Mouse (Mus musculus): Measurements from ENCODE around the gene Dcdc2c. TPM values are rescaled to one million over a fixed set of nuclear protein-coding genes. Genes with fewer than 3 reads are reported as not detected.

Gene Dcdc2c
- polyA plus RNA-seq, 1 experiment: not detected

GRCm38 (mm10) chr12:28460951-28461431 lies 91.2 kb downstream of the Dcdc2c start:
- TF ChIP-seq POLR2A (IDR thresholded peaks at IDR 0.05; ENCODE audit: borderline replicate concordance, low read depth, low read length) (no peak), CTCF (IDR thresholded peaks at IDR 0.05; ENCODE audit: low read depth, low read length) (no peak)
- no peak overlapping the region for H3K27ac ChIP-seq (ENCODE audit: insufficient read depth, low read depth, low read length)
- H3K4me3 ChIP-seq (ENCODE audit: insufficient read depth, low read length): no peak overlapping the region
- H3K4me1 ChIP-seq (ENCODE audit: control insufficient read depth, insufficient read depth, low read length): no peaks in the 10 kb centered on the region

- no peak overlapping the region for H3K4me3 ChIP-seq (ENCODE audit: insufficient read depth, low read length)
Observed at GRCm38 (mm10) chr12:28460523-28460922, 91.7 kb downstream of the Dcdc2c start.

GRCm38 (mm10) chr12:28458786-28459185 lies 93.4 kb downstream of the Dcdc2c start:
- no peak for TF ChIP-seq CTCF (IDR thresholded peaks at IDR 0.05; ENCODE audit: low read depth, low read length)
- TF ChIP-seq POLR2A (IDR thresholded peaks at IDR 0.05; ENCODE audit: borderline replicate concordance, low read depth, low read length): no peak
- no peaks in the 10 kb centered on the region for H3K4me1 ChIP-seq (ENCODE audit: control insufficient read depth, insufficient read depth, low read length)
- no peak overlapping the region for H3K27ac ChIP-seq (ENCODE audit: insufficient read depth, low read depth, low read length)
- H3K4me3 ChIP-seq (ENCODE audit: insufficient read depth, low read length): no peak overlapping the region

More at GRCm38 (mm10) chr12:28460523-28460922, 91.7 kb downstream of the Dcdc2c start:
- no peak overlapping the region for H3K27ac ChIP-seq (ENCODE audit: insufficient read depth, low read depth, low read length)
- no peak for TF ChIP-seq CTCF (IDR thresholded peaks at IDR 0.05; ENCODE audit: low read depth, low read length)
- TF ChIP-seq POLR2A (IDR thresholded peaks at IDR 0.05; ENCODE audit: borderline replicate concordance, low read depth, low read length): no peak
- no peaks in the 10 kb centered on the region for H3K4me1 ChIP-seq (ENCODE audit: control insufficient read depth, insufficient read depth, low read length)

- no peak for TF ChIP-seq POLR2A (IDR thresholded peaks at IDR 0.05; ENCODE audit: borderline replicate concordance, low read depth, low read length)
- no peak for TF ChIP-seq CTCF (IDR thresholded peaks at IDR 0.05; ENCODE audit: low read depth, low read length)
- H3K27ac ChIP-seq (ENCODE audit: insufficient read depth, low read depth, low read length): no peak overlapping the region
- no peaks in the 10 kb centered on the region for H3K4me1 ChIP-seq (ENCODE audit: control insufficient read depth, insufficient read depth, low read length)
- H3K4me3 ChIP-seq (ENCODE audit: insufficient read depth, low read length): no peak overlapping the region
Observed at GRCm38 (mm10) chr12:28436536-28436935, 115.7 kb downstream of the Dcdc2c start.

GRCm38 (mm10) chr12:28432729-28433067 lies 119.5 kb downstream of the Dcdc2c start:
- Histone ChIP-seq H3K4me3 (ENCODE audit: insufficient read depth, low read length) (no peak overlapping the region), H3K4me1 (ENCODE audit: control insufficient read depth, insufficient read depth, low read length) (no peaks in the 10 kb centered on the region)
- TF ChIP-seq POLR2A (IDR thresholded peaks at IDR 0.05; ENCODE audit: borderline replicate concordance, low read depth, low read length) (no peak), CTCF (IDR thresholded peaks at IDR 0.05; ENCODE audit: low read depth, low read length) (no peak)

GRCm38 (mm10) chr12:28431832-28432728 lies 120.1 kb downstream of the Dcdc2c start:
- Histone ChIP-seq H3K4me1 (ENCODE audit: control insufficient read depth, insufficient read depth, low read length) (no peaks in the 10 kb centered on the region), H3K27ac (ENCODE audit: insufficient read depth, low read depth, low read length) (no peak overlapping the region), H3K4me3 (ENCODE audit: insufficient read depth, low read length) (no peak overlapping the region)
- TF ChIP-seq CTCF (IDR thresholded peaks at IDR 0.05; ENCODE audit: low read depth, low read length) (peak; percentile 72), POLR2A (IDR thresholded peaks at IDR 0.05; ENCODE audit: borderline replicate concordance, low read depth, low read length) (no peak)

More at GRCm38 (mm10) chr12:28432729-28433067, 119.5 kb downstream of the Dcdc2c start:
- H3K27ac ChIP-seq (ENCODE audit: insufficient read depth, low read depth, low read length): no peak overlapping the region

GRCm38 (mm10) chr12:28429856-28430255 lies 122.3 kb downstream of the Dcdc2c start:
- H3K4me1 ChIP-seq (ENCODE audit: control insufficient read depth, insufficient read depth, low read length): no peaks in the 10 kb centered on the region
- H3K27ac ChIP-seq (ENCODE audit: insufficient read depth, low read depth, low read length): no peak overlapping the region
- TF ChIP-seq POLR2A (IDR thresholded peaks at IDR 0.05; ENCODE audit: borderline replicate concordance, low read depth, low read length): no peak
- TF ChIP-seq CTCF (IDR thresholded peaks at IDR 0.05; ENCODE audit: low read depth, low read length): no peak
- no peak overlapping the region for H3K4me3 ChIP-seq (ENCODE audit: insufficient read depth, low read length)

- Histone ChIP-seq H3K4me3 (ENCODE audit: insufficient read depth, low read length) (no peak overlapping the region), H3K4me1 (ENCODE audit: control insufficient read depth, insufficient read depth, low read length) (no peaks in the 10 kb centered on the region), H3K27ac (ENCODE audit: insufficient read depth, low read depth, low read length) (no peak overlapping the region)
- TF ChIP-seq CTCF (IDR thresholded peaks at IDR 0.05; ENCODE audit: low read depth, low read length) (no peak), POLR2A (IDR thresholded peaks at IDR 0.05; ENCODE audit: borderline replicate concordance, low read depth, low read length) (no peak)
Observed at GRCm38 (mm10) chr12:28416957-28417356, 135.2 kb downstream of the Dcdc2c start.

GRCm38 (mm10) chr12:28407656-28408405 lies 144.4 kb downstream of the Dcdc2c start:
- Histone ChIP-seq H3K4me1 (ENCODE audit: control insufficient read depth, insufficient read depth, low read length) (no peaks in the 10 kb centered on the region), H3K27ac (ENCODE audit: insufficient read depth, low read depth, low read length) (no peak overlapping the region), H3K4me3 (ENCODE audit: insufficient read depth, low read length) (no peak overlapping the region)
- TF ChIP-seq CTCF (IDR thresholded peaks at IDR 0.05; ENCODE audit: low read depth, low read length) (no peak), POLR2A (IDR thresholded peaks at IDR 0.05; ENCODE audit: borderline replicate concordance, low read depth, low read length) (no peak)

All from bone marrow macrophage, adult 2 months (primary cell).